Comparison of ENCODE assay signal across 8 mouse cellular contexts in genomic region chr10:127520714-127521357, GRCm38 (mm10). TPM values are rescaled to one million over a fixed set of nuclear protein-coding genes. Genes with fewer than 3 reads are reported as not detected.
A peak's percentile ranks its signal among the peaks of the same experiment; 100 is the strongest.
DNase-seq lines count a peak whose midpoint lies in the region; ATAC-seq and TF ChIP-seq lines count a peak whose summit lies in the region.

No protein-coding gene starts in this region.

- 79% methylated on average over 20 of the region's 20 CpGs for WGBS in heart, embryonic 12.5 days
- WGBS in heart, adult 2 months, result 82% methylated on average over 20 of the region's 20 CpGs
- WGBS in intestine, embryonic 16.5 days, result 81% methylated on average over 20 of the region's 20 CpGs
- 84% methylated on average over 20 of the region's 20 CpGs for WGBS in midbrain, embryonic 11.5 days

- H3K4me2 ChIP-seq in heart, embryonic 12.5 days, result peak overlapping the region; percentile 75
- peak overlapping the region; percentile 77 for H3K4me2 ChIP-seq in intestine, embryonic 16.5 days (ENCODE audit: low read depth, low read length)
- H3K4me2 ChIP-seq in midbrain, embryonic 11.5 days, result peak overlapping the region; percentile 56

- TF ChIP-seq CTCF in heart, adult 2 months (IDR thresholded peaks at IDR 0.05), result no peak
- TF ChIP-seq CTCF in bone marrow macrophage, adult 2 months (IDR thresholded peaks at IDR 0.05; ENCODE audit: low read depth, low read length), result no peak

- H3K4me3 ChIP-seq in heart, embryonic 12.5 days, result peak overlapping the region; percentile 66
- no peak overlapping the region for H3K4me3 ChIP-seq in heart, adult 2 months
- peak overlapping the region; percentile 86 for H3K4me3 ChIP-seq in bone marrow macrophage, adult 2 months (ENCODE audit: insufficient read depth, low read length)
- peak overlapping the region; percentile 63 for H3K4me3 ChIP-seq in intestine, embryonic 16.5 days (ENCODE audit: low read length)
- 0 out of 2 replicates have a peak overlapping the region, but pooled peaks have one; percentile 37 for H3K4me3 ChIP-seq in midbrain, embryonic 11.5 days (ENCODE audit: low read depth, low read length)

- H3K4me1 ChIP-seq in heart, embryonic 12.5 days (replicated peaks), result peaks cover 32% of the 10 kb centered on the region
- H3K4me1 ChIP-seq in heart, adult 2 months (ENCODE audit: control insufficient read depth, insufficient read depth, low read length), result peaks cover 4% of the 10 kb centered on the region; the same call in 1 of the 2 replicates
- peaks cover 14% of the 10 kb centered on the region for H3K4me1 ChIP-seq in bone marrow macrophage, adult 2 months (ENCODE audit: control insufficient read depth, insufficient read depth, low read length)
- H3K4me1 ChIP-seq in intestine, embryonic 16.5 days (ENCODE audit: control insufficient read depth, insufficient read depth, low read length), result peaks cover 33% of the 10 kb centered on the region
- peaks cover 28% of the 10 kb centered on the region for H3K4me1 ChIP-seq in midbrain, embryonic 11.5 days (ENCODE audit: control insufficient read depth, insufficient read depth, low read length)

- no peak for TF ChIP-seq EP300 in heart, adult 2 months (IDR thresholded peaks at IDR 0.05; ENCODE audit: insufficient read depth, low read depth, low read length)

- peak overlapping the region; percentile 79 for H3K9ac ChIP-seq in heart, embryonic 12.5 days
- no peak overlapping the region for H3K9ac ChIP-seq in heart, adult 2 months (ENCODE audit: low read depth, low read length)
- H3K9ac ChIP-seq in intestine, embryonic 16.5 days (ENCODE audit: low read depth, low read length), result peak overlapping the region; percentile 70
- peak overlapping the region; percentile 52; the same call in 1 of the 2 replicates for H3K9ac ChIP-seq in midbrain, embryonic 11.5 days (ENCODE audit: low read length)

- intact Hi-C loops in heart, adult 2 months (cut with DNase I), result no loop called here

- no peak for DNase-seq in heart, adult 2 months
- no peak for DNase-seq in midbrain, embryonic 11.5 days (ENCODE audit: low spot score, missing footprints)
- no peak for DNase-seq in testis, postnatal 10 days (ENCODE audit: low spot score)
- no peak for DNase-seq in cerebellum, postnatal 36 days
- no peak for DNase-seq in urinary bladder, adult 2 months (ENCODE audit: low spot score)

- H3K9me3 ChIP-seq in heart, embryonic 12.5 days (replicated peaks), result no peaks in the 10 kb centered on the region
- no peaks in the 10 kb centered on the region for H3K9me3 ChIP-seq in intestine, embryonic 16.5 days (ENCODE audit: control insufficient read depth, low read length)
- no peaks in the 10 kb centered on the region for H3K9me3 ChIP-seq in midbrain, embryonic 11.5 days (ENCODE audit: control insufficient read depth, low read length)

- peaks cover 35% of the 10 kb centered on the region for H3K36me3 ChIP-seq in heart, embryonic 12.5 days
- no peaks in the 10 kb centered on the region for H3K36me3 ChIP-seq in heart, adult 2 months (ENCODE audit: control insufficient read depth, insufficient read depth, low read length)
- peaks cover 29% of the 10 kb centered on the region for H3K36me3 ChIP-seq in intestine, embryonic 16.5 days (ENCODE audit: control insufficient read depth, insufficient read depth, low read length)
- peaks cover 10% of the 10 kb centered on the region for H3K36me3 ChIP-seq in midbrain, embryonic 11.5 days (ENCODE audit: control insufficient read depth, insufficient read depth, low read length)

- H3K79me2 ChIP-seq in heart, adult 2 months (replicated peaks; ENCODE audit: control insufficient read depth, insufficient read depth, low read length), result no peaks in the 10 kb centered on the region

- no peak for TF ChIP-seq POLR2A in heart, adult 2 months (IDR thresholded peaks at IDR 0.05; ENCODE audit: insufficient read depth, low read depth, low read length)
- no peak for TF ChIP-seq POLR2A in bone marrow macrophage, adult 2 months (IDR thresholded peaks at IDR 0.05; ENCODE audit: borderline replicate concordance, low read depth, low read length)

- H3K27me3 ChIP-seq in heart, embryonic 12.5 days (replicated peaks), result peaks cover 59% of the 10 kb centered on the region
- peaks cover 7% of the 10 kb centered on the region for H3K27me3 ChIP-seq in heart, adult 2 months (ENCODE audit: control insufficient read depth, insufficient read depth, low read length)
- peaks cover 22% of the 10 kb centered on the region for H3K27me3 ChIP-seq in intestine, embryonic 16.5 days (replicated peaks; ENCODE audit: control insufficient read depth, insufficient read depth, low read length)
- peaks cover 26% of the 10 kb centered on the region for H3K27me3 ChIP-seq in midbrain, embryonic 11.5 days (ENCODE audit: control insufficient read depth, insufficient read depth, low read length)

- no peak for ATAC-seq in heart, embryonic 12.5 days (ENCODE audit: insufficient number of reproducible peaks, low FRiP score)
- ATAC-seq in intestine, embryonic 16.5 days, result no peak
- ATAC-seq in midbrain, embryonic 11.5 days (ENCODE audit: low FRiP score), result no peak

- no peak overlapping the region for H3K27ac ChIP-seq in heart, embryonic 12.5 days (ENCODE audit: poor library complexity, severe bottlenecking)
- H3K27ac ChIP-seq in heart, adult 2 months, result no peak overlapping the region
- no peak overlapping the region for H3K27ac ChIP-seq in bone marrow macrophage, adult 2 months (ENCODE audit: insufficient read depth, low read depth, low read length)
- H3K27ac ChIP-seq in intestine, embryonic 16.5 days (ENCODE audit: low read length), result no peak overlapping the region
- no peak overlapping the region for H3K27ac ChIP-seq in midbrain, embryonic 11.5 days (ENCODE audit: low read depth, low read length)

RNA-seq across cellular contexts. Expression of gene Shmt2, which starts 1.4 kb away (rescaled TPM):
- 80.4 and 83.8 TPM in 2 replicates for polyA plus RNA-seq in heart, embryonic 12.5 days (2016; fragmentation: Nextera tagmentation; extraction: Ambion mirVana)
- total RNA-seq in heart, adult 2 months (2021), result 10 to 100 TPM; 42.6 to 43.4 TPM
- polyA plus RNA-seq in heart, adult 2 months (2012; rRNA removed), result 60.9 and 67.0 TPM in 2 replicates
- 21.0 and 22.8 TPM in 2 replicates for polyA plus RNA-seq in bone marrow macrophage, adult 2 months (2012; ENCODE audit: insufficient read depth, insufficient read length, missing spikeins)
- polyA plus RNA-seq in intestine, embryonic 16.5 days (2015; fragmentation: Nextera tagmentation; extraction: Ambion mirVana), result 146 and 170 TPM in 2 replicates
- polyA plus RNA-seq in midbrain, embryonic 11.5 days (2014; fragmentation: Nextera tagmentation; extraction: Ambion mirVana), result 68.8 and 74.8 TPM in 2 replicates
- polyA plus RNA-seq in urinary bladder, adult 2 months (2012; rRNA removed), result 58.7 and 63.9 TPM in 2 replicates

RNA-seq across cellular contexts. Expression of gene Ndufa4l2, which starts 6.1 kb away (rescaled TPM):
- polyA plus RNA-seq in heart, embryonic 12.5 days (2016; fragmentation: Nextera tagmentation; extraction: Ambion mirVana), result 19.5 and 24.4 TPM in 2 replicates
- 10 to 100 TPM; 20.1 to 27.9 TPM for total RNA-seq in heart, adult 2 months (2021)
- 45.1 and 64.4 TPM in 2 replicates for polyA plus RNA-seq in heart, adult 2 months (2012; rRNA removed)
- not detected in 2 replicates for polyA plus RNA-seq in bone marrow macrophage, adult 2 months (2012; ENCODE audit: insufficient read depth, insufficient read length, missing spikeins)
- 64.5 and 64.6 TPM in 2 replicates for polyA plus RNA-seq in intestine, embryonic 16.5 days (2015; fragmentation: Nextera tagmentation; extraction: Ambion mirVana)
- 3.6 and 5.7 TPM in 2 replicates for polyA plus RNA-seq in midbrain, embryonic 11.5 days (2014; fragmentation: Nextera tagmentation; extraction: Ambion mirVana)
- 21.2 and 32.1 TPM in 2 replicates for polyA plus RNA-seq in urinary bladder, adult 2 months (2012; rRNA removed)

RNA-seq across cellular contexts. Expression of gene Nxph4, which starts 13.5 kb away (rescaled TPM):
- polyA plus RNA-seq in heart, embryonic 12.5 days (2016; fragmentation: Nextera tagmentation; extraction: Ambion mirVana), result 0.33 and 0.65 TPM in 2 replicates
- under 1 TPM; 0.34 to 0.68 TPM for total RNA-seq in heart, adult 2 months (2021)
- 0.39 and 0.41 TPM in 2 replicates for polyA plus RNA-seq in heart, adult 2 months (2012; rRNA removed)
- polyA plus RNA-seq in bone marrow macrophage, adult 2 months (2012; ENCODE audit: insufficient read depth, insufficient read length, missing spikeins), result not detected in 2 replicates
- polyA plus RNA-seq in intestine, embryonic 16.5 days (2015; fragmentation: Nextera tagmentation; extraction: Ambion mirVana), result 4.3 and 4.4 TPM in 2 replicates
- 19.5 and 23.6 TPM in 2 replicates for polyA plus RNA-seq in midbrain, embryonic 11.5 days (2014; fragmentation: Nextera tagmentation; extraction: Ambion mirVana)
- 0.04 and 0.07 TPM in 2 replicates for polyA plus RNA-seq in urinary bladder, adult 2 months (2012; rRNA removed)

RNA-seq across cellular contexts. Expression of gene Stac3, which starts 19.4 kb away (rescaled TPM):
- 0.50 and 1.1 TPM in 2 replicates for polyA plus RNA-seq in heart, embryonic 12.5 days (2016; fragmentation: Nextera tagmentation; extraction: Ambion mirVana)
- 1 to 10 TPM in 1 of 2 experiments, under 1 TPM in 1; 0.21 to 1.2 TPM for total RNA-seq in heart, adult 2 months (2021)
- 0.86 and 1.7 TPM in 2 replicates for polyA plus RNA-seq in heart, adult 2 months (2012; rRNA removed)
- 1.5 and 2.7 TPM in 2 replicates for polyA plus RNA-seq in bone marrow macrophage, adult 2 months (2012; ENCODE audit: insufficient read depth, insufficient read length, missing spikeins)
- polyA plus RNA-seq in intestine, embryonic 16.5 days (2015; fragmentation: Nextera tagmentation; extraction: Ambion mirVana), result 0.32 and 0.67 TPM in 2 replicates
- 0.10 and 0.14 TPM in 2 replicates for polyA plus RNA-seq in midbrain, embryonic 11.5 days (2014; fragmentation: Nextera tagmentation; extraction: Ambion mirVana)
- 2.3 and 4.3 TPM in 2 replicates for polyA plus RNA-seq in urinary bladder, adult 2 months (2012; rRNA removed)
